Mouse (Mus musculus) hindbrain, embryonic 15.5 days (tissue): Measurements from ENCODE around the gene Zic5. TPM values are rescaled to one million over a fixed set of nuclear protein-coding genes. Genes with fewer than 3 reads are reported as not detected.
A peak's percentile ranks its signal among the peaks of the same experiment; 100 is the strongest.

Source experiments
- ATAC-seq: fragments of 200-750 bp; cut with Nextera tagmentation; 2 replicates; pipeline ENCODE4 v1.8.0; 2017; ENCODE audit warnings: low read depth, moderate number of reproducible peaks, moderate TSS enrichment; ENCODE audit not compliant: low FRiP score
- H3K27ac ChIP-seq: fragments of 300-500 bp; sonication (generic); replicated peaks from 2 replicates; pipeline ENCODE4 v1.5.1; 2015; ENCODE audit warnings: mild to moderate bottlenecking, inconsistent platforms
- H3K27me3 ChIP-seq: fragments of 300-500 bp; sonication (generic); 2 replicates; pipeline ENCODE4 v1.6.1; 2015; ENCODE audit warnings: control low read depth, inconsistent platforms
- H3K36me3 ChIP-seq: fragments of 300-500 bp; sonication (generic); 2 replicates; pipeline ENCODE4 v1.6.1; 2015; ENCODE audit warnings: control low read depth, inconsistent platforms
- H3K4me1 ChIP-seq: fragments of 300-500 bp; sonication (generic); replicated peaks from 2 replicates; pipeline ENCODE4 v1.6.1; 2015; ENCODE audit warnings: control low read depth, inconsistent platforms
- H3K4me2 ChIP-seq: fragments of 300-500 bp; sonication (generic); 2 replicates; pipeline ENCODE4 v1.6.1; 2015; ENCODE audit warnings: moderate library complexity, mild to moderate bottlenecking, inconsistent platforms
- H3K4me3 ChIP-seq: fragments of 300-500 bp; sonication (generic); 2 replicates; pipeline ENCODE4 v1.5.1; 2015; ENCODE audit warnings: mild to moderate bottlenecking, inconsistent platforms
- H3K9ac ChIP-seq: fragments of 300-500 bp; sonication (generic); 2 replicates; pipeline ENCODE4 v1.6.1; 2015; ENCODE audit warnings: inconsistent platforms
- H3K9me3 ChIP-seq: fragments of 300-500 bp; sonication (generic); 2 replicates; pipeline ENCODE4 v1.6.1; 2016; ENCODE audit warnings: control low read depth, inconsistent platforms
- WGBS: fragments of 180-500 bp; shearing (Covaris S2); methylation state at CpG from one replicate; pipeline ENCODE4 v1.1.7; 2015; 5-methylcytosine and 5-hydroxymethylcytosine counted together
- polyA plus RNA-seq: library from polyadenylated mRNA; unstranded; fragments of >200 nt; fragmentation: Nextera tagmentation; extraction: Ambion mirVana; gene quantifications from 2 replicates; pipeline ENCODE4 v1.2.1, GENCODE M21; 2015

The Zic5 gene
- polyA plus RNA-seq, 1 experiment from 2014 or later = 17.9 TPM

DNA sequence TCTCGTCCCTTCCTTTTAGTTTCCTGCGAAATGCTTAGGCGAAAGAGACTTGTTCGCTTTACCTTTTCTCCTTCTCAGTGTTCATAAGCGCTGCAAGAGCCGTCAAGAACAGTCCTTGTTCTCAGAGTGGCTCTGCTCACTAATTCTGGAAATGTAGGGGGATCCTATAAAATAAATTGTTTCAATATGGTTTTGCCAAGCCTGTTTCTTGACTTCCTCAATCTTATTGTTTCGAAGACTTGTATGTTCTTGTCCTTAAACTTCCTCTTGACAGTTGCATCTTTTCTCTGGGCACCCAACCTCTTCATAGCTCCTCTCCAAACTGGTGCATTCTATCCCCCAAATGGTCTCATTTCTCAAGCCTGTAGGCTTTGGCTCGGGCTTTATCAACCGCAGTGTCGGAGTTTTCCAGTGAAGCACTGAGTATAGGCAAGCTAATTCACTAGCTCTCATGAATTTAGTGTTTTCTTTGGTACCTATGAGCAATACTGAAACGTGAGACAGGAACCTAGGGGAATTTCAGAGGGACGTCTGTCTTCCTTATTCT is 20.2 kb upstream of the Zic5 start:
- 0 out of 2 replicates have a peak, but pooled peaks cover 3% of the 10 kb centered on the region for H3K4me1 ChIP-seq
- no peaks in the 10 kb centered on the region for H3K9me3 ChIP-seq
- H3K27me3 ChIP-seq = peaks cover 46% of the 10 kb centered on the region
- H3K9ac ChIP-seq = peak overlapping the region; percentile 27; the same call in 1 of the 2 replicates
- WGBS = 6% methylated on average over 12 of the region's 12 CpGs
- H3K4me3 ChIP-seq = peak overlapping the region; percentile 20
- peak overlapping the region; percentile 64 for H3K27ac ChIP-seq
- no peaks in the 10 kb centered on the region for H3K36me3 ChIP-seq
- ATAC-seq = no peak
- peak overlapping the region; percentile 48 for H3K4me2 ChIP-seq

DNA sequence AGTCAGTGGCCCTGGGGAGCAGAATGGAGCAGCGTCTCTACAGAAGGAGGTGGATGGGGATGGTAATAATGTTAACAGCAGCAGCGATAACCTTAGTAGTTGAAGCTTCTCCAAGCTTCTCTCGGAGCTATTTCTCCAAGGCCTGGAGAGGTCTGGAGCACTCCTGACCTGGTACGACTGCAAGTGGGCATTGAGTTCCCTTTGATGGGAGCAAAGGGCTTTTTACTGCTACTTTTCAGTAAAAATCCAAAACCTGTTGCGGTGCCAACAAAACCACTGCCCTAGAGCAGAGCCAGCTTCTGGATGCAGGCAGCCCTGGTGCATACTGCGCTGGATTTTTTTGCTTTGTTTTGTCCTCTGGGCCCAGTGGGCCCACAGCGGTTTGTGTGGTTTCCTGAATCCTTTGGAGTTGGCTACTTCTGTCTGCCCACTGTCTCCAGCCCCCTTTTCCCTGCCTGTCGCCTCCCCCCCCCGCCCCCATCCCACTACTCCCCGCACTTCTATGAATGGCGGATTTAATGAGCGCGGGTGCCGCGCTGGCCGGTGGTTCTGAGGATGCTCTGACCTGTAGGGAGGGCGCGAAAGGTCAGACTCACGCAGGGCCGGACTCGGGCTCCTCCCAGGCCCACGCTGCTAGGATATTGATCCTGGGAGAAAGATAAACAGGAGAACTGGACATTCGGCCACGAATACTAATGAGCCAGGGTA is 19.5 kb upstream of the Zic5 start:
- Histone ChIP-seq H3K27me3 (peaks cover 48% of the 10 kb centered on the region), H3K9me3 (no peaks in the 10 kb centered on the region), H3K27ac (peak overlapping the region; percentile 64), H3K4me3 (peak overlapping the region; percentile 20), H3K4me2 (peak overlapping the region; percentile 48), H3K36me3 (no peaks in the 10 kb centered on the region), H3K9ac (peak overlapping the region; percentile 27), H3K4me1 (no peaks in the 10 kb centered on the region)
- 2% methylated on average over 22 of the region's 24 CpGs for WGBS
- ATAC-seq = 0 out of 2 replicates have a peak, but pooled peaks have one; percentile 32

DNA sequence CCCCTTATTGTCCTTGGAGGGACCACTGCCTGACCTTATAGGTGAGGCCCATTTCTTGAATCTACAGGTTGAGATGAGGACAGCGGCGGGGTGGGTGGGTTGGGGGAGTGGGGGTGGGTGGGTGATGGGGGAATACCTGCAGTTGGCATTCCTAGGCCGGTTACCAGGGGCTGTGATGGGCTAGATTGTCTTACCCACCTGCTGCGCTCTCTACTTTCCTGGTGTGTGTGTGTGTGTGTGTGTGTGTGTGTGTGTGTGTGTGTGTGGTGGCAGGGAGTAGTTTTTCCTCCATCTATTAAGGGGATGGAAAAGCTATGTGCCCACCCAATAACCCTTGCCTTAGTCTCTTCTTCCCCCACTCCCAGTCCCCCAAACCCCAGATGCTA is 19.0 kb upstream of the Zic5 start:
- H3K9ac ChIP-seq = peak overlapping the region; percentile 27; the same call in 1 of the 2 replicates
- ATAC-seq = peak; percentile 44; the same call in 1 of the 2 replicates
- H3K27me3 ChIP-seq = peaks cover 48% of the 10 kb centered on the region
- peak overlapping the region; percentile 75 for H3K27ac ChIP-seq
- no peaks in the 10 kb centered on the region for H3K4me1 ChIP-seq
- peak overlapping the region; percentile 20 for H3K4me3 ChIP-seq
- peak overlapping the region; percentile 48 for H3K4me2 ChIP-seq
- no peaks in the 10 kb centered on the region for H3K9me3 ChIP-seq
- H3K36me3 ChIP-seq = no peaks in the 10 kb centered on the region
- WGBS = 12% methylated on average over 4 of the region's 4 CpGs

DNA sequence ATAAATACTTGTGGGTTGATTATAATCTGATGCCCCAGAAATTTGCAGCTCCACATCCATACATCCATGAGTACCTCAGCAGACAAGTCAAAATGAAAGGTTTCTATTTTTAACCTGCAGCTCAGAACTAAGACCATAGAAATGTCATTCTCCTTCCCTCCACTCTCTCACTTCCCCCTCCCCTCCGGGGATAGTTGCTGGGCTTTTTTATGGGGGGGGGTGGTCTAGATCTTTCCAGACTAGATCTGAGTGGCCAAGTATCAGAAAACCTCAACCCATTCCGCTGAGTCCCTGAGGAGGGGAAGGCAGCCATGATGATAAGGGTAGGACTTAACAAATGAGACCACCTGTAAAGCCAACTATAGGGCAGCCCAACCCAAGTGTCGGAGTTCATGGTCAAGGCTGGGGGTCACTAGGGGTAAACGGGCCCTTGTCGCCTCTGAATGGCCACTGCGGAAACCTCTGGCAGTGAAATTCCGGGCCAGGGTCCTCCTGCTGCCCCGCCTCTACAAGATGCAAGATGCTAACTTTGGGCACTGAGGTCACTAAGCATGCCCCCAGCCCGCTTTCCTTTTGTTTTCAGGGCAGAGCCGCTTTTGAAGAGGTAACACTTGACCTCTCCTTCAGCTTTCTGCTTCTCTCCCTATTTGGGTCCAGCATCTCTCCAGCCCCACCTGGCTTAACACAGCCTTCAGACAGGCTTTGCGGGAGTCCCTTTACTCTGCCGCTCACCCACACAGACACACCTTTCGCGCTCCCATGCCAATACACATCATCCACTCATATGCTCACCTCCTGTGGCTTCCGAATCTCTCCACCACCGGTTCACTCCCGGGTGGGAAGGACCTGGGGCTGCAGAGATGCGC is 18.3 kb upstream of the Zic5 start:
- ATAC-seq = 0 out of 2 replicates have a peak, but pooled peaks have one; percentile 4
- Histone ChIP-seq H3K9me3 (no peaks in the 10 kb centered on the region), H3K27me3 (peaks cover 45% of the 10 kb centered on the region), H3K36me3 (no peaks in the 10 kb centered on the region), H3K4me2 (peak overlapping the region; percentile 48), H3K27ac (peak overlapping the region; percentile 75), H3K9ac (peak overlapping the region; percentile 53; the same call in 1 of the 2 replicates), H3K4me1 (no peaks in the 10 kb centered on the region), H3K4me3 (peak overlapping the region; percentile 55)
- WGBS = 6% methylated on average over 18 of the region's 18 CpGs

DNA sequence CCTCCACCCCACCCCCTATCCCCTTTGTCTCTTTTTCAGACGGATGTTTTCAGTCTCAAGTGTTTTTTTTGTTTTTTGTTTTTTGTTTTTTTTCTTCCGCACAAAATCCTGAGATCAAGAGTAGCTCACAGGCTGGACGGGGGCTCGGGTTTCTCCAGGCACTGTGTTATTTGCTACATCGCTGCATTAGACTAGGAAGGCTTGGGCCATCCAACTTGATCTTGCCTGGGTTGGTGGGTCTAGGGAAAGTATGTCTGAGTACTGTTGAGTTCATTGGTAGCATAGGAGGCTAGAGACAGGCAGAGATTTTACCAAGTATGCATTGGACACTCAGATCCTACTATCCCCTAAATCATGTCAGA is 17.5 kb upstream of the Zic5 start:
- Histone ChIP-seq H3K9me3 (no peaks in the 10 kb centered on the region), H3K27ac (peak overlapping the region; percentile 75), H3K4me3 (peak overlapping the region; percentile 55), H3K9ac (peak overlapping the region; percentile 53), H3K4me1 (no peaks in the 10 kb centered on the region), H3K27me3 (peaks cover 48% of the 10 kb centered on the region), H3K4me2 (peak overlapping the region; percentile 48), H3K36me3 (no peaks in the 10 kb centered on the region)
- WGBS = 7% methylated on average over 5 of the region's 5 CpGs
- ATAC-seq = no peak

DNA sequence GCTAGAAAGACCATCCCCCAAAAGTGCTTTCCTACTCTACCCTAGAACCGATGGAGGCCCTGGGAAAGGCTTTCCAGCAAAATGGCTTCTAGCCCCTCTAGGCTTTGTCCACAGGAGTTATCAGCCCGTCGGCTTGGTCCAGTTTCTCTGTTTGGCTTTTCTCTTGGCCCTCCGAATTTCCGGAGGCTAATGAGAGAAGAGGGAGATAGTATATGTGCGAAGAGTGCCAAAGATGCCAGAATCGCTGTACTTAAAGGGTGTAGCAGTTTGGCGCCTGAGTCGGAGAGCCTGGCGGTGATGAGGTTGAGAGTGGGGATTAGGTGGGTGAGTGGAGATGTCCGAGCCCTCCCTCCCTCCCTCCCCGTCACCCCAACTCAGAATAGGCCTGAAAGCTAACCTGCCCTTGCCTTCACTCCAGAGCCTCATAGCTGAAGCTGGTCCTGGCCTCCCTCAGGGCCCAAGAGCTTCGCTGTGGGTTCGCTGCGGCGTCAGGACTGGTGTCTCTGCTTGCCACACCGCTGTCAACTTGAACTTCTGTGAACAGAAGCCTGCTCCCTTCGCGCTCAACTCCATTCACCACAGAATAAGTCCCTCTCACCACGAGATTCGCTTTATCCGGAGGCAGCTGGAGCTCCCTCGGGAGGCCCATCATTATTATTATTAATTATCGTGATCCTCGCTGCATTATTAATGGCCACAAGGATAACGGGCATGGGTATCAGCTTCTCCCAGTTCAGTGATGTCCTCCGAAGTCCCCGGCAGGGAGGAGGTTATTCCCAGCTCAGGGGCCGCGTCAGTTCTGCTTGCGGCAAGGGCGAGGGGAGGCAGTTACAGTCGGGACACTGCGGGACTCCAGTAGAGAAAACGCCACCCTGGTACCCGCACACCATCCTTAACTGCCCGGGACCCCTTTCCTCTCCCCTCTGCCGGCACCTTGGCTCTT is 16.9 kb upstream of the Zic5 start:
- H3K9me3 ChIP-seq = no peaks in the 10 kb centered on the region
- H3K27ac ChIP-seq = peak overlapping the region; percentile 75
- H3K36me3 ChIP-seq = no peaks in the 10 kb centered on the region
- ATAC-seq = peak; percentile 39
- WGBS = 4% methylated on average over 38 of the region's 38 CpGs
- no peaks in the 10 kb centered on the region for H3K4me1 ChIP-seq
- peak overlapping the region; percentile 53 for H3K9ac ChIP-seq
- peak overlapping the region; percentile 48 for H3K4me2 ChIP-seq
- peaks cover 45% of the 10 kb centered on the region for H3K27me3 ChIP-seq
- peak overlapping the region; percentile 55 for H3K4me3 ChIP-seq

DNA sequence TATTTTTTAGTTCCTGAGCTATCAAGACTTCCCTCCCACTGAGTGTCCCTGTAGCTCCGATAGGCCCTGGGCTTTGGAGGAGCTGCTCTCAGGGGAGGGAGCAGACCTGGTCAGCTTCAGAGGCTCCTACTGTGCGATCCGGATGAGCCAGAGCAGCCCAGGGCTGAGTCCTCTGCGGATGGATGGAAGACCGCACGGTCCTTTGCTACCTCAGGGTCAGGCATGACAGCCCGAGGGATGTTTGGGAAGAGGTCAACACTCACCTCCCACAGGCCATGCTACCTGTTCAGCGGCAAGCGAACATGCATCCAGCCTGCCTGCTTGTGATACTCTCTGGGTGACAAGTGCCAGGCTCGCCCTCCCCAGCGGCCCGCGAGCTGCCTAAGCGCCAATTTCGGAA is 15.7 kb upstream of the Zic5 start:
- H3K9me3 ChIP-seq = no peaks in the 10 kb centered on the region
- H3K4me3 ChIP-seq = peak overlapping the region; percentile 55
- WGBS = 12% methylated on average over 15 of the region's 15 CpGs
- no peaks in the 10 kb centered on the region for H3K4me1 ChIP-seq
- peak overlapping the region; percentile 53 for H3K9ac ChIP-seq
- H3K36me3 ChIP-seq = no peaks in the 10 kb centered on the region
- H3K4me2 ChIP-seq = peak overlapping the region; percentile 48
- peaks cover 37% of the 10 kb centered on the region for H3K27me3 ChIP-seq
- peak overlapping the region; percentile 75 for H3K27ac ChIP-seq
- ATAC-seq = no peak

DNA sequence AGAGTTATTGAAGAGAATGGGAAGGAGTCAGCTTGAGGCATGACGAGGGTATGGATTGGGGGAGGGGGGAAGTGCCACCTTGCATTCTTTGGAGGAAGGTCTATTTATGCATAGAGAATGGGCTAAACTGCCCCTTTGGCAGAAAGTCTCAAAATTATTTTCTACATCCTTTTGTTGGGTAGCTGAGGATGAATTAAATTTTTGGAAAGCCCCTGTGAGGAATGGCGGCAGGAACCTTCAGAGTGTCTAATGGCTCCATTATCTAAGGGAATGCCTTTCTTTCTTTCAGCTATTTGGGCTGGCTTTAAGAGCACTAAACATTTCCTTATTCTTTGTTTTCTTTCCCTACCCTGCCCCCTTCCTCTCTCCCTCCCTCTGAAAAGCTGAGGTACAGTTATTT is 14.9 kb upstream of the Zic5 start:
- Histone ChIP-seq H3K27ac (peak overlapping the region; percentile 75), H3K4me3 (peak overlapping the region; percentile 55), H3K4me2 (peak overlapping the region; percentile 48), H3K27me3 (peaks cover 37% of the 10 kb centered on the region), H3K4me1 (peaks cover 7% of the 10 kb centered on the region), H3K9ac (peak overlapping the region; percentile 53; the same call in 1 of the 2 replicates), H3K36me3 (no peaks in the 10 kb centered on the region), H3K9me3 (no peaks in the 10 kb centered on the region)
- 10% methylated on average over 2 of the region's 2 CpGs for WGBS
- ATAC-seq = no peak

DNA sequence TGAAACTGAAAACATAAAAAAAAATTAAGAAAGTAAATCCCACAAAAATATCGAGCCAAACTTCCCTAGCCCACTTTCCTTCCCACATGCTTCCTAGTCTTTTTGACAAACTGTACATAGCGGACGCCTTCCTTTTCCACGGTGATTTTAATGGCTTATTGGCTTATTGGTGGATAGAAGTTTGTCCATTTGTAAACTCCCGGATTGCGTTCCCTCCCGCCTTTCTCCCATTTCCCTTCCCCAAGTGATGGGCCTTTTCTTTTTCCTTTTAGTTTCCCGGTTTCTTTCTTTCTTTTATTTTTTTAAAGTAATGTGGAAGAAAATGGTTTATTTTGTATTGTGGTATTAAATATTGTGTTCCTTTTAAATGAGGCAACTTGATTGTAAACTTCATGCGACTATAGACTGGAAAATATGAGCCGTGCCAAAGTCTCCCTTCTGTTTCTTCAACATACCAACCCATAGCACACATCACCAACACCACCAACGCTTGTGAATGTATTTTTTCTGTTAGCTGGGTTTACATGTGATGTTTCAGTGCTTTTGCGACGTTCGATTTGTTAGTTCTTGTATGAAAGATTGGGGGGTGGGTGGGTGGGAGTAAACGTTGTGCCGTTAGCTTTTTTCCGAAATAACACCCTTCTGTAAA is 14.1 kb upstream of the Zic5 start:
- WGBS = 13% methylated on average over 17 of the region's 17 CpGs
- peaks cover 33% of the 10 kb centered on the region for H3K27me3 ChIP-seq
- H3K9ac ChIP-seq = no peak overlapping the region
- no peaks in the 10 kb centered on the region for H3K9me3 ChIP-seq
- ATAC-seq = no peak
- no peaks in the 10 kb centered on the region for H3K36me3 ChIP-seq
- H3K27ac ChIP-seq = no peak overlapping the region
- H3K4me1 ChIP-seq = peaks cover 14% of the 10 kb centered on the region
- H3K4me3 ChIP-seq = peak overlapping the region; percentile 55
- H3K4me2 ChIP-seq = peak overlapping the region; percentile 48

DNA sequence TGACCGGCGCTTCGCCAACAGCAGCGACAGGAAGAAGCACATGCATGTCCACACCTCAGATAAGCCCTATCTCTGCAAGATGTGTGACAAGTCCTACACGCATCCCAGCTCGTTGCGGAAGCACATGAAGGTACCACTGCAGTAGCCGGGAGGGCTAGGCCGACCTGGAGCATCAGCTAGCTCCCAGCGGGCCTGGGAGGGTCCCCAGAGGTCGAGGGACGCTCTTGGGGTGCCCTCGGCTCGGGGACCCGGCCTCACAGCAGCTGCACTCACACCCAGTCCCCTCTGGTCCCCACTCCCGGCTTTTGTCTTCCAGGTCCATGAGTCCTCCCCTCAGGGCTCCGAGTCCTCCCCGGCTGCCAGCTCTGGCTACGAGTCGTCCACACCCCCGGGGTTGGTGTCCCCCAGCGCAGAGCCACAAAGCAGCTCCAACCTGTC is 13.1 kb upstream of the Zic5 start:
- no peaks in the 10 kb centered on the region for H3K36me3 ChIP-seq
- H3K4me3 ChIP-seq = peak overlapping the region; percentile 55
- WGBS = under 1% methylated on average over 22 of the region's 22 CpGs
- H3K27me3 ChIP-seq = peaks cover 24% of the 10 kb centered on the region
- ATAC-seq = no peak
- H3K4me2 ChIP-seq = peak overlapping the region; percentile 55
- H3K9me3 ChIP-seq = no peaks in the 10 kb centered on the region
- peak overlapping the region; percentile 59 for H3K9ac ChIP-seq
- H3K27ac ChIP-seq = peak overlapping the region; percentile 97
- H3K4me1 ChIP-seq = peaks cover 15% of the 10 kb centered on the region
